Mouse (Mus musculus) heart, embryonic 16.5 days (tissue): Measurements from ENCODE around the gene Gpr132. TPM values are rescaled to one million over a fixed set of nuclear protein-coding genes. Genes with fewer than 3 reads are reported as not detected.

Experiments
- ATAC-seq: fragments of 200-750 bp; cut with Nextera tagmentation; replicated peaks from 2 replicates; pipeline ENCODE4 v1.8.0; 2017; ENCODE audit warnings: moderate number of reproducible peaks; ENCODE audit not compliant: insufficient read depth, low FRiP score; ENCODE audit errors: extremely low read depth
- H3K27ac ChIP-seq: fragments of 300-500 bp; sonication (generic); 2 replicates; pipeline ENCODE4 v1.5.1; 2014; ENCODE audit warnings: mild to moderate bottlenecking, low read length, control low read depth, moderate library complexity
- H3K27me3 ChIP-seq: fragments of 300-500 bp; sonication (generic); 2 replicates; pipeline ENCODE4 v1.6.1; 2014; ENCODE audit warnings: low read length, mixed read lengths; ENCODE audit not compliant: control insufficient read depth, insufficient read depth
- H3K36me3 ChIP-seq: fragments of 300-500 bp; sonication (generic); 2 replicates; pipeline ENCODE4 v1.6.1; 2014; ENCODE audit not compliant: control insufficient read depth, insufficient read depth
- H3K4me1 ChIP-seq: fragments of 300-500 bp; sonication (generic); 2 replicates; pipeline ENCODE4 v1.6.1; 2014; ENCODE audit warnings: low read length, mixed read lengths; ENCODE audit not compliant: control insufficient read depth, insufficient read depth
- H3K4me2 ChIP-seq: fragments of 300-500 bp; sonication (generic); 2 replicates; pipeline ENCODE4 v1.6.1; 2014; ENCODE audit warnings: low read depth, mild to moderate bottlenecking, control low read depth, low read length
- H3K4me3 ChIP-seq: fragments of 300-500 bp; sonication (generic); 2 replicates; pipeline ENCODE4 v1.5.1; 2014; ENCODE audit warnings: mild to moderate bottlenecking, control low read depth, low read length
- H3K9ac ChIP-seq: fragments of 300-500 bp; sonication (generic); 2 replicates; pipeline ENCODE4 v1.6.1; 2014; ENCODE audit warnings: low read length, control low read depth
- H3K9me3 ChIP-seq: fragments of 300-500 bp; sonication (generic); replicated peaks from 2 replicates; pipeline ENCODE4 v1.6.1; 2016; ENCODE audit warnings: low read length; ENCODE audit not compliant: control insufficient read depth
- WGBS: fragments of 180-500 bp; shearing (Covaris S2); extraction: QIAGEN DNeasy Blood & Tissue Kit; methylation state at CpG from one replicate; pipeline ENCODE4 v1.1.7; 2014; 5-methylcytosine and 5-hydroxymethylcytosine counted together
- polyA plus RNA-seq: library from polyadenylated mRNA; unstranded; fragments of >200 nt; fragmentation: Nextera tagmentation; extraction: Ambion mirVana; gene quantifications from 2 replicates; pipeline ENCODE4 v1.2.1, GENCODE M21; 2015

Gpr132 gene
- polyA plus RNA-seq, 1 experiment from 2014 or later: 3.6 TPM

DNA sequence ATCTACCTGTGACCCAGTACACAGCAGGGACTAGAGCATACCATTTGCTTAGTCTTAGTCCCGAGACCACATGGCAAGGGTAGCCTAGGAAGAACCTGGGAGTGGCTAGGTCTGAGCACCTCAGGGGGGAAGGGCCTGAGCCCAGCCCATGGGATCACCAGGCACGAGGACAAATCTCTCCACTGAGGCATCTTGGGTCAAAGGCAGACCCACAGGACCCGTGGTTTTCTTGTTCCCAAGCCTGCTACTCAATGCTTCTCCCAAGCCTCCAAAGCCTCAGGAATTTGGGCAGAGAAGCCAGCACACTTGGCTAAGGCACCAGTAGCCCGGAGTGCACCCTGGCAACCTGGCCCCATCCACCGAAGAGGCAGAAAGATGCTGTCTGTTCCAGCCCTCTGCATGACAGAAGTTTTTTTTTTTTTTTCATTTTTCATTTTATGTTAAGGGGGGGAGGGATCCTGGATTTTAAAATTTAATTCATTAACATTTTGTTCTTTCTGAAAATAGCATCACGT lies 13.3 kb upstream of the Gpr132 start:
- Histone ChIP-seq H3K27me3 (peaks cover 29% of the 10 kb centered on the region), H3K9me3 (no peaks in the 10 kb centered on the region), H3K36me3 (no peaks in the 10 kb centered on the region), H3K4me3 (no peak overlapping the region), H3K4me1 (peaks cover 15% of the 10 kb centered on the region), H3K27ac (no peak overlapping the region), H3K4me2 (no peak overlapping the region), H3K9ac (no peak overlapping the region)
- 63% methylated on average over 6 of the region's 6 CpGs for WGBS
- ATAC-seq: no peak

DNA sequence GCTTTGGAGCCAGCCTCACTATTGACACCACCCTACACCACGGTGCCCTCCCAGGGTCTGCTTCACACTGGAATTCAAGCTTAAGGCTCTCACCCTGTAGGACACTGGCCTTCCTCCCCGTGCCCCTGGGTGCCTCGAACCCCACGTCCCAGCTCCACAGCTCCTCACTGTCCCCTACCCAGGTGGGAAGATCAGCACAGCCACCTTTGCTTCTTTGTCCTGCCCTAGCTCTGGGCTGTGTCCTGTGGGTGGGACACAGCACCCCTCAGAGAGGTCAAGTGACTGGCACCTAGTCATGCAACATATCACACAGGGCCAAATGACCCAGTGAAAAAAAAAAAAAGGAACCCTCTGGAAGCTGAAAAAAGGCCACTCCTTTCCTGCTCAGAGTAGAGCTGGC lies 12.6 kb upstream of the Gpr132 start:
- H3K27me3 ChIP-seq: peaks cover 36% of the 10 kb centered on the region
- no peak overlapping the region for H3K27ac ChIP-seq
- H3K9ac ChIP-seq: no peak overlapping the region
- H3K4me3 ChIP-seq: no peak overlapping the region
- no peaks in the 10 kb centered on the region for H3K36me3 ChIP-seq
- no peak overlapping the region for H3K4me2 ChIP-seq
- 68% methylated on average over 4 of the region's 4 CpGs for WGBS
- H3K9me3 ChIP-seq: no peaks in the 10 kb centered on the region
- peaks cover 21% of the 10 kb centered on the region for H3K4me1 ChIP-seq
- ATAC-seq: no peak

DNA sequence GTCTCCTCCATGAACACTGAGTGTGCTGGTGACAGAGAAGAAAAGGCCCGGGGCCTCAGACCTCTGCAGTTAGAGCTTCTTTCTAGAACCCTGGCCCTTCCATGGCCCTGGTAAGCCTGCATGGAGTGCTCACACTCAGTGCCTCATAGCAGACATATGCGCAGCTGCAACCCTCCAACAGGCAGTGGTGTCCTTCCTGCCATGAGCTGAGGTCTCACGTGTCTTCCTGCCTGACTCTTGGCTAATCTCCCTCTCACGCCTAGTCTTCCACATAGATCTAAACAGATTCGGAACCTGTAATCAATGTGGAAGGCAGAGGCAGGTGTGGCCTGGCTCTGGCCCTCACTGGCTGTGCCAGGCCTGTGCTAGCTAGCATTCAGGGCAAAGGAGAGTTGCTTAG lies 11.7 kb upstream of the Gpr132 start:
- Histone ChIP-seq H3K27ac (no peak overlapping the region), H3K9me3 (no peaks in the 10 kb centered on the region), H3K27me3 (peaks cover 45% of the 10 kb centered on the region), H3K9ac (no peak overlapping the region), H3K4me2 (no peak overlapping the region), H3K36me3 (no peaks in the 10 kb centered on the region), H3K4me1 (peaks cover 21% of the 10 kb centered on the region), H3K4me3 (no peak overlapping the region)
- 79% methylated on average over 5 of the region's 5 CpGs for WGBS
- ATAC-seq: no peak

GRCm38 (mm10) chr12:112877607-112878020 lies 9.6 kb upstream of the Gpr132 start:
- ATAC-seq: peak; percentile 24; the same call in 1 of the 2 replicates
- peaks cover 25% of the 10 kb centered on the region for H3K4me1 ChIP-seq

DNA sequence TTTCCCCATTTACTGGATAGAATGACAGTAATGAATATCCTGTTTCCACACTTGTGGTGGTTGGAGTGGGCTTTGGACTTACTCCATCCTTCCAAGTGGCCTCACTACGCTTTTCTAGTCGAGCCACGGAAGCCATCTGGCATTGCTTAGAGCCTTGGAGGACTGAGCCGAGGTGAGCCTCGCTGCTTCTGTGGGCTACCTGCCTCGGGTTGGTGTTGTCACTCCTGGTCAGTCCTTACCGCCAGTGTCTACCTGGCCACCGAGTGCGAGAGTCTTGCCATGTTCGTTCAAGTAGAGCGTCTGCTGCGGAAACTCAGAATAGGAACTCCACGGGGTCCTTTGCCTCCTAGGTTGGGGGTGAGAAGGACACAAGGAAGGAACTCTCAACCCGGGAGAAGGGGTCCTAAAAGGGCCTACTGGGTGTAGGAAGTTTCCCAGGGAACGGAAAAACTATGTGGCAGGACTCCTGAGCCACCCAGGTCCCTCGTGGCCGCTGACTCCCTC lies 9.1 kb upstream of the Gpr132 start:
- H3K4me2 ChIP-seq: peak overlapping the region; percentile 63

More at GRCm38 (mm10) chr12:112877607-112878020, 9.6 kb upstream of the Gpr132 start:
- 2% methylated on average over 37 of the region's 37 CpGs for WGBS
- no peak overlapping the region for H3K27ac ChIP-seq
- no peaks in the 10 kb centered on the region for H3K9me3 ChIP-seq
- no peaks in the 10 kb centered on the region for H3K36me3 ChIP-seq
- peak overlapping the region; percentile 42 for H3K4me3 ChIP-seq
- peaks cover 57% of the 10 kb centered on the region for H3K27me3 ChIP-seq
- H3K9ac ChIP-seq: peak overlapping the region; percentile 12
- peak overlapping the region; percentile 63 for H3K4me2 ChIP-seq

GRCm38 (mm10) chr12:112876332-112877072 lies 8.5 kb upstream of the Gpr132 start:
- H3K36me3 ChIP-seq: no peaks in the 10 kb centered on the region
- no peaks in the 10 kb centered on the region for H3K9me3 ChIP-seq
- H3K4me2 ChIP-seq: peak overlapping the region; percentile 63
- WGBS: 4% methylated on average over 28 of the region's 28 CpGs
- peaks cover 25% of the 10 kb centered on the region for H3K4me1 ChIP-seq
- H3K27ac ChIP-seq: no peak overlapping the region
- peak overlapping the region; percentile 42 for H3K4me3 ChIP-seq
- H3K27me3 ChIP-seq: peaks cover 64% of the 10 kb centered on the region
- peak overlapping the region; percentile 43; the same call in 1 of the 2 replicates for H3K9ac ChIP-seq
- ATAC-seq: 0 out of 2 replicates have a peak, but pooled peaks have one; percentile 6

More for the DNA sequence above, 9.1 kb upstream of the Gpr132 start:
- Histone ChIP-seq H3K27me3 (peaks cover 60% of the 10 kb centered on the region), H3K9me3 (no peaks in the 10 kb centered on the region), H3K27ac (0 out of 2 replicates have a peak overlapping the region, but pooled peaks have one; percentile 10), H3K4me1 (peaks cover 25% of the 10 kb centered on the region), H3K9ac (peak overlapping the region; percentile 12), H3K4me3 (peak overlapping the region; percentile 42), H3K36me3 (no peaks in the 10 kb centered on the region)
- no peak for ATAC-seq
- 3% methylated on average over 17 of the region's 17 CpGs for WGBS

DNA sequence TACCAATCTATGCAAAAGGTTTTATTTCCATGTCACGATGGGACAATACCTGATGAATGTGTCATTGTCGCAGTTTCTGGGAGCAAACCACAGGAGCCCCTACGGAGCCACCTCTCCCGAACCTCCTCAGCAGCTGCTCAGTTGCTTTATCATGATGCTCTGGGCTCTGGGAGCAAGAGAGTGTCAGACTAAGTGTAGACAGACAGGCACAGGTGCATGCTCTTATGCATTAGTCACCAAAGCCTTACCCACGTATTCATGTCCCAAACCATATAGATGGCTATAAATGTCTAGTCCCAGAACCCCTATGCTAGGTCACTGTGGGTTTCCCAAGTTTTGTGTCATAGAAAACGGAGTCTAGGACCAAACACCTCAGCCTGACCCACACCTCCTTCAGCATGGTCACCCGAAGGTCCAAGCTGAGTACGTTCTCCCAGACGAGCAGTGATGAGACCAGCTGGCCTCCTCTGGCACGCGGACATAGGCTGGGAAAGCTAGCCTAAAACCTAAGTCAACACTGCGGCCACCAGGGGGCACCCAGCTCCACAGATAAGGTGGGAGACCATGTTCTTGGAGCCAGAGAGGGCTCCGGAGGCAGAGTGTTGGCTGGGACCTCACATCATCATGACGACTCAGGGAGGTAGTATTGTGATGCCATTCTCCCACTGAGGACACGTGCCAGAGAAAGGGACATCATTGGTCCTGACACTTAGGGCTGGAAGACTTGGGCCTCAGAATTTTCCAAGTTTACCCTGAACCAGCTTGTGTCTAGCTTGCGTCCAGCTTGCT lies 7.4 kb upstream of the Gpr132 start:
- H3K4me3 ChIP-seq: no peak overlapping the region

DNA sequence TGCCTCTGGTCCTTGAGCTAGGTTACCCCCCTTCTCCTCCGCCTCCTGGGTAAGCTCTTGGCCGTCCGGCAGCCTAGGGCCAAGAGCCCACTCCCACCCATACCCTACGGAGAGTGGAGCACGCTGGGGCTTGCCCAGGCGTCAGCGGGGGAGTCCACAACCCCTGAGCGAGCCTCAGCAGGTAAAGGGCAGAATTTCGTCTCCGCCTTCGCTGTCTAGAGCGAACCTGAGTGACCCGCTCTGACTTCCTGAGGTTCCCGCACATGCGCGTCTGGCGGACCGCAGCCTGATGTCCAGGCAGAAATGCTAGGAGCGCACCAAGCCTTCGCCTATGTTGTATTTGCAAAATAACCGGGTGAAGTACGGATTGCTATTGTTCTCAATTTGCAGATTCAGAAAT lies 6.2 kb upstream of the Gpr132 start:
- H3K4me2 ChIP-seq: peak overlapping the region; percentile 55
- H3K9ac ChIP-seq: no peak overlapping the region
- WGBS: 21% methylated on average over 22 of the region's 22 CpGs

More for the DNA sequence above, 7.4 kb upstream of the Gpr132 start:
- H3K4me2 ChIP-seq: no peak overlapping the region
- no peaks in the 10 kb centered on the region for H3K9me3 ChIP-seq
- peaks cover 25% of the 10 kb centered on the region for H3K4me1 ChIP-seq
- ATAC-seq: peak; percentile 32; the same call in 1 of the 2 replicates
- H3K27ac ChIP-seq: no peak overlapping the region
- 21% methylated on average over 16 of the region's 16 CpGs for WGBS
- no peak overlapping the region for H3K9ac ChIP-seq
- H3K36me3 ChIP-seq: no peaks in the 10 kb centered on the region
- H3K27me3 ChIP-seq: peaks cover 71% of the 10 kb centered on the region

More for the DNA sequence above, 6.2 kb upstream of the Gpr132 start:
- no peak overlapping the region for H3K27ac ChIP-seq
- peaks cover 30% of the 10 kb centered on the region for H3K4me1 ChIP-seq
- H3K4me3 ChIP-seq: peak overlapping the region; percentile 30
- no peak for ATAC-seq
- H3K9me3 ChIP-seq: no peaks in the 10 kb centered on the region
- H3K27me3 ChIP-seq: peaks cover 69% of the 10 kb centered on the region
- H3K36me3 ChIP-seq: no peaks in the 10 kb centered on the region
